Mouse (Mus musculus) forebrain, embryonic 12.5 days (tissue): ENCODE data around the gene Il34. TPM values are rescaled to one million over a fixed set of nuclear protein-coding genes. Genes with fewer than 3 reads are reported as not detected.

ENCODE experiments used
- ATAC-seq: fragments of 200-750 bp; cut with Nextera tagmentation; 2 replicates; pipeline ENCODE4 v1.8.0; 2017; ENCODE audit warnings: moderate TSS enrichment; ENCODE audit not compliant: low FRiP score
- H3K27ac ChIP-seq: fragments of 300-500 bp; sonication (generic); 2 replicates; pipeline ENCODE4 v1.5.1; 2016; ENCODE audit warnings: mild to moderate bottlenecking
- H3K27me3 ChIP-seq: fragments of 300-500 bp; sonication (generic); 2 replicates; pipeline ENCODE4 v1.6.1; 2016; ENCODE audit warnings: mild to moderate bottlenecking
- H3K36me3 ChIP-seq: fragments of 300-500 bp; sonication (generic); replicated peaks from 2 replicates; pipeline ENCODE4 v1.6.1; 2016; ENCODE audit warnings: mild to moderate bottlenecking
- H3K4me1 ChIP-seq: fragments of 300-500 bp; sonication (generic); 2 replicates; pipeline ENCODE4 v1.6.1; 2016
- H3K4me2 ChIP-seq: fragments of 300-500 bp; sonication (generic); 2 replicates; pipeline ENCODE4 v1.6.1; 2016; ENCODE audit warnings: mild to moderate bottlenecking, moderate library complexity
- H3K4me3 ChIP-seq: fragments of 300-500 bp; sonication (generic); replicated peaks from 2 replicates; pipeline ENCODE4 v1.5.1; 2016; ENCODE audit warnings: mild to moderate bottlenecking
- H3K9ac ChIP-seq: fragments of 300-500 bp; sonication (generic); 2 replicates; pipeline ENCODE4 v1.6.1; 2016; ENCODE audit warnings: mild to moderate bottlenecking
- H3K9me3 ChIP-seq: fragments of 300-500 bp; sonication (generic); 2 replicates; pipeline ENCODE4 v1.6.1; 2016
- WGBS: fragments of 180-500 bp; shearing (Covaris S2); methylation state at CpG from one replicate; pipeline ENCODE4 v1.1.7; 2016; 5-methylcytosine and 5-hydroxymethylcytosine counted together
- polyA plus RNA-seq: library from polyadenylated mRNA; unstranded; fragments of >200 nt; fragmentation: Nextera tagmentation; extraction: Ambion mirVana; gene quantifications from 2 replicates; pipeline ENCODE4 v1.2.1, GENCODE M21; 2016

Gene Il34
- polyA plus RNA-seq, 1 experiment from 2014 or later = 0.63 TPM

DNA sequence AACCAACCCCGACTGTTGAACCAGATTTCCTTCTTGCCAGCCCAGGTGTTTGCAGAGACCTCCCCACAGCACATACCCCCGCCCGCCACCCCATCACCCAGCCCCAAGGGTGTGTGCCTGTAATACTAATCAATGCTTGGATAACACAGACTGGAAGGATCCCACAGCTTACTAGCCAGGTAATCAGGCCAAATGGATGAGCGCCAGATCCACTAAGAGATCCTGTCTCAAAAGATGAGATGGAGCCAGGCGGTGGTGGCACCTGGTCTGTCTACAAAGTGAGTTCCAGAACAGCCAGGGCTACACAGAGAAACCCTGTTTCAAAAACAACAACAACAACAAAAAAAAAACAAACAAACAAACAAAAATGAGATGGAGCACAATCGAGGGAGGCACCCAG, 38.5 kb downstream of the Il34 start:
- Histone ChIP-seq H3K9me3 (no peaks in the 10 kb centered on the region), H3K27ac (no peak overlapping the region), H3K36me3 (no peaks in the 10 kb centered on the region), H3K4me1 (no peaks in the 10 kb centered on the region), H3K4me3 (no peak overlapping the region), H3K27me3 (no peaks in the 10 kb centered on the region), H3K9ac (no peak overlapping the region), H3K4me2 (no peak overlapping the region)
- no peak for ATAC-seq
- WGBS = 87% methylated on average over 6 of the region's 6 CpGs

GRCm38 (mm10) chr8:110764671-110765070, 41.1 kb downstream of the Il34 start:
- no peaks in the 10 kb centered on the region for H3K36me3 ChIP-seq
- no peaks in the 10 kb centered on the region for H3K4me1 ChIP-seq
- 69% methylated on average over 3 of the region's 3 CpGs for WGBS
- no peak overlapping the region for H3K9ac ChIP-seq
- ATAC-seq = no peak
- no peak overlapping the region for H3K4me2 ChIP-seq
- H3K9me3 ChIP-seq = no peaks in the 10 kb centered on the region
- H3K4me3 ChIP-seq = no peak overlapping the region
- H3K27ac ChIP-seq = no peak overlapping the region
- no peaks in the 10 kb centered on the region for H3K27me3 ChIP-seq

- no peak overlapping the region for H3K9ac ChIP-seq
Measured at GRCm38 (mm10) chr8:110761988-110762387, 43.7 kb downstream of the Il34 start.

DNA sequence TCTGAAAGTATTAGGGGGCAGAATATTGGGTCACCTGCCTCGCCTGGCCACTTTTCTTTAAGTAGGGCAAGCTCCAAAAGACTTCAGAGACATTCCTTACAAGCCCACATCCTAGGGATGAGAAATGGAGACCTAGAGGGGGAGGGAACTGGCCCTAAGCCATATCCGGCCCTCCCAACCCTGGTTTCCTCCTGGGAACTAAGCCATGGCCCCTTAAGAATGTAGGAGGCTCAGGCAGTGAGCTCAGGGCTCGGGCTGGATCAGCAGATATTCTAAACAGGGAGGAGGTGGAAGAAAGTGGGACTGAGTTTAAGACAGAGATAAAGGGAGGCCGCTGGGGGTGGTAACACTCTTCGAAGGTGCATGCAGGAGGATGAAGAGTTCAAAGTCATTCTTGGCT, 44.5 kb downstream of the Il34 start:
- H3K27me3 ChIP-seq = no peaks in the 10 kb centered on the region
- H3K4me2 ChIP-seq = no peak overlapping the region
- no peak overlapping the region for H3K4me3 ChIP-seq
- WGBS = 57% methylated on average over 5 of the region's 5 CpGs
- no peak overlapping the region for H3K27ac ChIP-seq
- H3K4me1 ChIP-seq = no peaks in the 10 kb centered on the region
- no peak overlapping the region for H3K9ac ChIP-seq
- ATAC-seq = no peak
- no peaks in the 10 kb centered on the region for H3K9me3 ChIP-seq
- no peaks in the 10 kb centered on the region for H3K36me3 ChIP-seq

More at GRCm38 (mm10) chr8:110761988-110762387, 43.7 kb downstream of the Il34 start:
- Histone ChIP-seq H3K27me3 (no peaks in the 10 kb centered on the region), H3K4me1 (no peaks in the 10 kb centered on the region), H3K4me2 (no peak overlapping the region), H3K4me3 (no peak overlapping the region), H3K9me3 (no peaks in the 10 kb centered on the region), H3K36me3 (no peaks in the 10 kb centered on the region), H3K27ac (no peak overlapping the region)
- WGBS = 79% methylated on average over 6 of the region's 6 CpGs
- no peak for ATAC-seq

GRCm38 (mm10) chr8:110760280-110760940, 45.3 kb downstream of the Il34 start:
- no peaks in the 10 kb centered on the region for H3K9me3 ChIP-seq
- H3K27me3 ChIP-seq = no peaks in the 10 kb centered on the region
- 82% methylated on average over 7 of the region's 7 CpGs for WGBS
- H3K36me3 ChIP-seq = no peaks in the 10 kb centered on the region
- H3K4me1 ChIP-seq = no peaks in the 10 kb centered on the region
- ATAC-seq = no peak
- no peak overlapping the region for H3K27ac ChIP-seq
- no peak overlapping the region for H3K4me2 ChIP-seq
- H3K4me3 ChIP-seq = no peak overlapping the region
- no peak overlapping the region for H3K9ac ChIP-seq

DNA sequence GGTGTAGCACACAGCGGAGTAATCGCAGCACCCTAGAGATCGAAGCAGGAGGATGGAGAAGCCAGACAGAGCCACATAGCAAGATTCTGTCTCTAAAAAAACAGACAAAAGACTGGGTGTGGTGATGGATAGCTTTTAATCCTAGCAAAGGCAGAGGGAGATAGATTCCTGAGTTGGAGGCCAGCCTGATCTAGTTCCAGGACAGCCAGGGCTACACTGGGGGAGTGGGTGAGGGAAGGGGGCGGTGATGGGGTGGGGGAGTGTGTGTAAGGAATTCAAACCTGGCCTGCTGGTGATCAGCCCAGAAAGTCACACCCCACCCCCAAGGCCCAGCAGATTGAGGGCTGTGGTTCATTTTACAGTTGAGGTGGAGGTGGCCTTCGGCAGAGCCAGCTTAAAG, 49.5 kb downstream of the Il34 start:
- H3K36me3 ChIP-seq = no peaks in the 10 kb centered on the region
- H3K4me3 ChIP-seq = no peak overlapping the region
- 91% methylated on average over 5 of the region's 5 CpGs for WGBS
- no peak overlapping the region for H3K9ac ChIP-seq
- no peaks in the 10 kb centered on the region for H3K9me3 ChIP-seq
- no peak overlapping the region for H3K4me2 ChIP-seq
- no peaks in the 10 kb centered on the region for H3K4me1 ChIP-seq
- 0 out of 2 replicates have a peak, but pooled peaks cover 6% of the 10 kb centered on the region for H3K27me3 ChIP-seq
- no peak overlapping the region for H3K27ac ChIP-seq
- no peak for ATAC-seq

DNA sequence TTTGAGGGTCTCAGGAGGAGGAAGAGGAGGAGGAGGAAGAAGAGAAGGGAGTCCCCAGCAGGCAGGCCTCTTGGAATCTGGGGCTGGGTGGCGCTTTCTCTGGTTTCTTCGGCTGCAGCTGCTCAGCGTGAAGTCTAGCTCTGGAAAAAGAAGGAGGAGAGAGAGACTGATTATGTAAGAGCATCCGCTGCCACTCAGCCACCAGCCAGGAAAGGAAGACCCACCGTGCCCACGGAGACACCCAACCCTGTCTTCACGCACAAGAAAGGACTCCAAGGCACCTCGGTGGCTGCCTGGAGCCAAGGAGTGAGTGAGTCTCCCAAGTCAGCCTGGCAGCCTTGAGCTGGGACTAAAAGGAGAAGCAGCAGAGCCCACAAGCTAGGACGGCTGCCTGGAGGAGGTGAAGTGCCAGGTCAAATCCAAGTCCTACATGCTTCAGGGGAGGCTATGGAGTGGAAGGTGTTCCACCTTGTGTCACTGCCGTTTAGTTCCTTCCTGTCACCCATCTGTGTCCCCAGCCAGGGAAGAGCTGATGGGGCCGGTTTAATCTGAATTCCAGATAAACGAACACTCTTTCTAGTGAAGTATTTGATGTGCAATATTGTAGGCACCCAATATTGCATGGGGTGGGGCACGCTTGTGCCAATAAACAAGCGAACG, 50.1 kb downstream of the Il34 start:
- H3K36me3 ChIP-seq = no peaks in the 10 kb centered on the region
- no peak overlapping the region for H3K9ac ChIP-seq
- no peak overlapping the region for H3K4me2 ChIP-seq
- 0 out of 2 replicates have a peak, but pooled peaks cover 6% of the 10 kb centered on the region for H3K27me3 ChIP-seq
- no peak for ATAC-seq
- no peaks in the 10 kb centered on the region for H3K9me3 ChIP-seq
- no peak overlapping the region for H3K4me3 ChIP-seq
- WGBS = 64% methylated on average over 15 of the region's 15 CpGs
- no peak overlapping the region for H3K27ac ChIP-seq
- no peaks in the 10 kb centered on the region for H3K4me1 ChIP-seq

GRCm38 (mm10) chr8:110754713-110755112, 51.0 kb downstream of the Il34 start:
- Histone ChIP-seq H3K4me1 (no peaks in the 10 kb centered on the region), H3K27me3 (0 out of 2 replicates have a peak, but pooled peaks cover 6% of the 10 kb centered on the region), H3K9ac (no peak overlapping the region), H3K4me2 (no peak overlapping the region), H3K27ac (no peak overlapping the region), H3K36me3 (no peaks in the 10 kb centered on the region), H3K4me3 (no peak overlapping the region), H3K9me3 (no peaks in the 10 kb centered on the region)
- ATAC-seq = no peak
- 65% methylated on average over 3 of the region's 4 CpGs for WGBS

DNA sequence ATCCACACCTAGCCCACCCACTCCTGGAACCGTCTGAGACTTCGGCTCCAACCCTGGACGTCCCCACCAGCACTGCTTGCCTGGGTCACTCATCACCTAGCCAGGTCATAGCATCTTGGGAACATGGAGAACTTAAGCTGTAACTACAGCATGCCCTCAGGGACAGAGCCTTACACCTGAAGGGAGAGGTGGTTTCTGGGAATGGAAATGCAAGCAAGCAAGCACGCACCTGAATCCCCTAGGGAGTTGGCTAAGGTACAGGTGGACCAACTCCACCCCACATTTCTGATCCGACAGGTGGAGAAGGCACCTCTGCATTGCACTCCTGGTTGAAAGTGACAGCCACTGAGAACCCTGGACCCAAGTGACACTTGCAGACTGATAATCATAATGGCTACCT, 54.2 kb downstream of the Il34 start:
- Histone ChIP-seq H3K4me1 (no peaks in the 10 kb centered on the region), H3K27me3 (0 out of 2 replicates have a peak, but pooled peaks cover 6% of the 10 kb centered on the region), H3K9me3 (no peaks in the 10 kb centered on the region), H3K27ac (no peak overlapping the region), H3K36me3 (no peaks in the 10 kb centered on the region), H3K9ac (no peak overlapping the region), H3K4me3 (no peak overlapping the region), H3K4me2 (no peak overlapping the region)
- WGBS = 78% methylated on average over 5 of the region's 5 CpGs
- no peak for ATAC-seq

DNA sequence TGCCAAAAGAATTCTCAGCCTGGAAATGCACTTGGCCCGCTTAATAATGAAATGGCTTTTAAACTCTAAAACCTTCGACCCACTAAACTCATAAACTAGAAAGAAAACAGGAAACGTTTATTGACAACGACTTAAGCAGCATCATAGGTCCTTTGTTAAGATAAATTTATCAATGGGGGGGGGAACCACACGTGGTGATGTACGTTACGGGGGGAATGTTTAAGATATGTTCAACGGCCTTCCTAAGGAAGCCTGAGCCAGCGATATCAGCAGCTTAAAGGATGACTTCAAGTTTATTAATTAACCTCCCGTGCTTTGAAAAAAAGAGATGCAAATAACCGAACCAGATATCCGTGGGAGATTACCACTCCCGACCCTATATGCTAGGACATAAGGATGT, 55.5 kb downstream of the Il34 start:
- H3K9me3 ChIP-seq = no peaks in the 10 kb centered on the region
- H3K9ac ChIP-seq = no peak overlapping the region
- H3K27me3 ChIP-seq = 0 out of 2 replicates have a peak, but pooled peaks cover 6% of the 10 kb centered on the region
- no peak overlapping the region for H3K4me2 ChIP-seq
- ATAC-seq = no peak
- no peaks in the 10 kb centered on the region for H3K36me3 ChIP-seq
- no peak overlapping the region for H3K27ac ChIP-seq
- WGBS = 51% methylated on average over 13 of the region's 13 CpGs
- no peak overlapping the region for H3K4me3 ChIP-seq
- no peaks in the 10 kb centered on the region for H3K4me1 ChIP-seq

- Histone ChIP-seq H3K9me3 (no peaks in the 10 kb centered on the region), H3K9ac (no peak overlapping the region), H3K27me3 (no peaks in the 10 kb centered on the region), H3K4me1 (no peaks in the 10 kb centered on the region), H3K27ac (no peak overlapping the region), H3K4me2 (no peak overlapping the region), H3K4me3 (no peak overlapping the region), H3K36me3 (no peaks in the 10 kb centered on the region)
- ATAC-seq = no peak
- 59% methylated on average over 10 of the region's 10 CpGs for WGBS
Measured at GRCm38 (mm10) chr8:110749500-110750170, 56.1 kb downstream of the Il34 start.

- Histone ChIP-seq H3K27ac (no peak overlapping the region), H3K9me3 (no peaks in the 10 kb centered on the region), H3K4me2 (no peak overlapping the region), H3K4me1 (no peaks in the 10 kb centered on the region), H3K4me3 (no peak overlapping the region), H3K36me3 (no peaks in the 10 kb centered on the region), H3K9ac (no peak overlapping the region), H3K27me3 (no peaks in the 10 kb centered on the region)
- WGBS = 77% methylated on average over 9 of the region's 9 CpGs
- ATAC-seq = no peak
Measured at GRCm38 (mm10) chr8:110746661-110747060, 59.1 kb downstream of the Il34 start.
